Mouse (Mus musculus) right cerebral cortex, postnatal 10 days (tissue): Measurements from ENCODE around the gene Mamdc4.
"Not testable (repeated sequence)": the region's sequence is repeated elsewhere in the genome, so short reads cannot be mapped to it uniquely, and the experiment has no call there.

Experiments
- DNase-seq, 2 experiments: peaks; one replicate each; pipeline ENCODE4 v3.0.0; 2021; ENCODE audit warnings: low spot score in 2 of 2

Gene Mamdc4

GRCm38 (mm10) chr2:25560551-25560950, 14.1 kb downstream of the Mamdc4 start:
- DNase-seq, result no peak

GRCm38 (mm10) chr2:25558774-25559173, 15.9 kb downstream of the Mamdc4 start:
- DNase-seq, result no peak

DNA sequence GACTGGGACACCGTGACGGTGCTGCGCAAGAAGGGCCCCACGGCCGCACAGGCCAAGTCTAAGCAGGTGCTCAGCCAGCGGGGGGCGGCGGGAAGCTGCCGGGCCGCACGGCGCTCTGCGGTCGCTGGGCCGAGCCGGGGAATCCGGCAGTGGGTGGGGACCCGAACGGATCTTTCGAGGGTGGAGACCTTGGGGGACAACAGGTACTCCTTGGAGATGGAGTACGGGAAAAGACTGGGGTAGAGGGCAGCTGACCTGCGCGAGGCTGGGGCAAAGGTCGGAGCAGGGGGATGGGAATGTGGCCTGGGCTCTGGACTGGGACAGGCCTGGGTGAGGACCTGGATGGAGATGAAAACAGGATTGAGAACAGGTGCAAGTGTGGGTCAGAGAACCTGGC, 16.7 kb downstream of the Mamdc4 start:
- DNase-seq, result no peak

DNA sequence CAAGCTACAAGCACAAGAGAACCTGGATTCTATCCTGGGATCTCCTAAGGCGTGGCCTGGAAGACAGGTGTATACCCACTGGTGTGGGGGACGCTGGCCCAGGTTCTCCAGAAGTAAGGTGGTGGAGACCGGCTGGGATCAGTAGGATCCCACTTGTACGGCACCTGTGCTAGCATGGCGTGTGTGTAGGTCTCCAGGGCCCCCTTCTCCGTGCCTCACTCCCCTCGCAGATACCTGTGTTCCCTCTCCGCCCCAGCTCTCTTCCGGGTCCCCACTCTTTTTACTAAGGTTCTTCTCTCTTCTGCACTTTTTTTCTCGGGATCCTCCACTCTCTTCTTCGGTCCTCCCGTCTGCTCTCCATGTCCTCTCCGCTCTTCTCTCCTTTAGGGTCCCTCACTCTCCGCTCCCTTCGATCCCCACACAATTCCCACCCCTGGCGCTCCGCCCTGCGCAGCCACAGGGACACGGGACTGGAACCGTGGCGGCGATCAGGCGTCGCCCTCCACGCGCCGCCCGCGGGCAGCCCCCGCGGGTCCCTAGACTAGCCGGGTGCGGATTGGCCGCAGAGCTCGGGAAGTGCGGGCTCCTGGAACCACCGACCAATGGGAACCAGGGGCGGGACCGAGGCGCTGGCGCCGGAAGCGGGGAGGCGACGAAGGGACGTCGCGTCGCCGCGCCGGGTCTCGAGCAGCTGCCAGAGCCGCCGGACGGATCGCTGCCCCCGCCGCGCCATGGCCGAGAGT, 17.3 kb downstream of the Mamdc4 start, which contains the start of gene Edf1:
TSS of gene Edf1 (plus strand) at position 627 of the 743 bp plus-strand sequence.
- DNase-seq, result peak; percentile 97 to 98

DNA sequence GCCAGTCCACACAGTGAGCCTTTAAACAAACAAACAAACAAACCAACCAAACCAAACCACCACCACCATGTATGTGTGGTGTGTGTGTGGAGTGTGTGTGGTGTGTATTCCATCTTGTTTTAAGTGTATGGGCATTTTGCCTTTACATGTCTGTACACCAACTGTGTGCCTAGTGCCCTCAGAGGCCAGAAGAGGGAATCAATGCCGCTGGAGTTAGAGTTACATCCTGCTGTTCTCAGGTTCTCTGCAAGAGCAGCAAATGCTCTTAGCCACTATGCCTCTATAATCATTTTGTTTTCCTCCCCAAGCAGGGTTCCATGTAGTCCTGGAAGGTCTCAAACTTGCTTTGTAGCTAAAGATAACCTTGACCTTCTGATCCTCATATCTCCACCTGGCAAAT, 18.3 kb downstream of the Mamdc4 start:
- DNase-seq, result no peak

DNA sequence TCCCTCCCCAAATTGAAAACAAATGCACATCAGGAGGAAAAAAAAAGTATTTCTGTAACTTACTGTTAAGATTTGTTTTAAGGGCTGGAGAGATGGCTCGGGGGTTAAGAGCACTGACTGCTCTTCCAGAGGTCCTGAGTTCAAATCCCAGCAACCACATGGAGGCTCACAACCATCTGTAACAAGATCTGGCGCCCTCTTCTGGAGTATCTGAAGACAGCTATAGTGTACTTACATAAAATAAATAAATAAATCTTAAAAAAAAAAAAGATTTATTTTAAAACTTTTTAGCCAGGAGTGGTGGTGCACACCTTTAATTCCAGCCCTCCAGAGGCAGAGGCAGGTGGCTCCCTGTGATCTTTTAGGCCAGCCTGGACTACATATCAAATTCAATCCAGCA, 19.2 kb downstream of the Mamdc4 start:
- DNase-seq, result not testable (repeated sequence)

DNA sequence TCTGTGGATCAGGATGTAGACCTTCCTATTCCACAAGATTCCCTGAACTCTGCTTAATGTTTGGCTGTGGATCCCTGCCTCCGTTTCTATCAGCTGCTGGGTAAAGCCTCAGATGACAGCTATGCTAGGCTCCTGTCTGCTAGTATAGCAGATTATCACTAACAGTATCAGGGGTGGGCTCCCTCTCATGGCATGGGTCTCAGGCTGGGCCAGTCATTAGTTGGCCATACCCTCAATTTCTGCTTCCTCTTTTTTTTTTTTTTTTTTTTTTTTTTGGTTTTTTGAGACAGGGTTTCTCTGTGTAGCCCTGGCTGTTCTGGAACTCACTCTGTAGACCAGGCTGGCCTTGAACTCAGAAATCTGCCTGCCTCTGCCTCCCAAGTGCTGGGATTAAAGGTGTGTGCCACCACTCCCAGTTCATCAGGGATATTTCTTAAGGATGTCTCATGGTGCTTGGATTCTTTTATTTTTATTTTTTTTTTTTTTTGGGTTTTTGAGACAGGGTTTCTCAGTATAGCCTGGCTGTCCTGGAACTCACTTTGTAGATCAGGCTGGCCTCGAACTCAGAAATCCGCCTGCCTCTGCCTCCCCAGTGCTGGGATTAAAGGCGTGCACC, 21.4 kb downstream of the Mamdc4 start:
- not testable (repeated sequence) for DNase-seq

DNA sequence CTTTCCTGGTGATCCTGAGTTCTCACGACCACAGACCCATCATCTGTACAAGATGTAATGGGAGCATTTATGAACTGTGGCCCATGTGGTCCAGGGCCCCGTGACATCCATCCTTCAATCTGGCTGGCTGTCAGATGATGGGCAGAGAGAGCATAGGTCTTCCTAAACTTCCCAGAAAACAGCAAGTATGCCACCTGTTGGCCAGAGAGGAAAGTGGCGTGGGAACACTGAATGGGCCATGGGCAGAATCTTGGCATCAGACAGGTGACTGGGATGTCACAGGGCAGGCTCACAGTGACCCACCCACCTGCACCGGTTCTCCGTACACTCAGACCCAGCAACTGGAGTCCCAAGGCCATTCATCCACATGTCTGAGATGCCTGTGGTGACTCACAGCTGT, 23.5 kb downstream of the Mamdc4 start:
- DNase-seq, result peak; percentile 46 to 56

GRCm38 (mm10) chr2:25549021-25549991, 25.3 kb downstream of the Mamdc4 start:
- no peak for DNase-seq

DNA sequence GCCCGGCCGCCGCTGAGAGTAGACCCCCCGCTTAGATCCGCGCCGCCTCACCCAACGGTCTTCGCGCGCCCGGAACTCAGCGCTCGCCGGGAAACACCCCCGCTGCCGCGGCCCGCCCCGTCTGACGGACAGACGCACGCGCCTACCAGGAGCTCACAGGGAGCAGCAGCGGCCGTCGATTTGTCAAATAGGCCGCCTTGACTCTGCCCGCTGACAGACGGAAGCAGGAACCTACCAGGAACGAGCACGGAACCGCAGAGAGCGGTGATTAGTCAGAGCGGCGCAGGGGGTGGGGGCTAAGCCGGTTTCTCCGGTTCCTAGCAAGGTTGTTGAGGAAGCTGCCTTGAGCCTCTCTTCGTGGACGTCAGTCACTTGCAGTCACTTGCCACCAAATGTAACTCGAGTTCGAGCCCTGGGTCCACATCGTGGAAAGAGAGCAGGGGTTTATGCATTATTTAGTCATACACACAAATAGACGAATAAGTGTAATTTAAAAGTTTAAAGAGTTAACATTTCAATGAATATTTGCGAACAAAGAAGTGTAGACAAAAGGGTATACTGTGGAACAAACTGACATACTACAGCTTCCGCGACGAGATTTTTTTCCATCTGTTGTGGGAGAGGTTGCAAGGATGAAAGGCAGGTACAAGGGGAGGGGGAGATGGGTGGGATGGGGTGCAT, 27.7 kb downstream of the Mamdc4 start, which contains the start of gene Traf2:
TSS of gene Traf2 (minus strand) at position 130 of the 681 bp plus-strand sequence.
- peak; percentile 99 to 100 for DNase-seq

- no peak for DNase-seq
Measured at GRCm38 (mm10) chr2:25545996-25546810, 28.4 kb downstream of the Mamdc4 start.

GRCm38 (mm10) chr2:25541644-25542367, 32.8 kb downstream of the Mamdc4 start:
- DNase-seq, result no peak

GRCm38 (mm10) chr2:25540541-25540948, 34.1 kb downstream of the Mamdc4 start:
- no peak for DNase-seq

GRCm38 (mm10) chr2:25536531-25536930, 38.1 kb downstream of the Mamdc4 start:
- DNase-seq, result no peak

GRCm38 (mm10) chr2:25534866-25535182, 39.8 kb downstream of the Mamdc4 start:
- DNase-seq, result no peak

DNA sequence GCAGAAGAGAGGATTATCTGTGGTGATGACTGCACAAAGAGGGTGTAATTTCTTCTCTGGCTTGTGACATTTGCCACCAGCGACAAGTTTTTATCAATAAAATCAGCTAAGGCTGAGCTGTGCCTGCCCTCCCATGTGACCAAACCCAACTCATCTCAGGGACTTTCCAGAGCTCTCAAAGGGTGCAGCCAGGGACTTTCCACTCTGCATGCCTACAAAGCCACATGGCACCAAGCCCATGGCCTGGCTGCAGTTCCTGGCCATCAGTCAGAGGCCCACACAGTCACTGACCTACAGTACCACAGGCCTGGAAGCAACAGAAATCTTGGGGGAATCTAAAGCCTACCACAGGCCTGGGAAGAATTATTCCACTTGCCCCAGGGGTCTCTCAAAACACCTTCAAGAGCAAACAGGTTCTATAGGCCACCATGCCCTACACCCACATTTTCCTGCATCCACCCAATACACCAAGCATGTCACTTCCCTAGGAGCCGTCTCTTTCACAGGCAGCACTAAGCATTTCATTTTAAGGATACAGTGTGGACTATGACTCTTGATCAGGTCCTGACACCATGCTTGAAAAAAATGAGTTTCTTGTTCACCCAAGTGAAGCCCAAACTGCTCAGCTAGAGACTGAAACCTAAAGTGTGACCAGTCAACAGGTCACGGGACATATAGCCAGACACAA, 40.3 kb downstream of the Mamdc4 start:
- DNase-seq, result peak; percentile 53 to 55

DNA sequence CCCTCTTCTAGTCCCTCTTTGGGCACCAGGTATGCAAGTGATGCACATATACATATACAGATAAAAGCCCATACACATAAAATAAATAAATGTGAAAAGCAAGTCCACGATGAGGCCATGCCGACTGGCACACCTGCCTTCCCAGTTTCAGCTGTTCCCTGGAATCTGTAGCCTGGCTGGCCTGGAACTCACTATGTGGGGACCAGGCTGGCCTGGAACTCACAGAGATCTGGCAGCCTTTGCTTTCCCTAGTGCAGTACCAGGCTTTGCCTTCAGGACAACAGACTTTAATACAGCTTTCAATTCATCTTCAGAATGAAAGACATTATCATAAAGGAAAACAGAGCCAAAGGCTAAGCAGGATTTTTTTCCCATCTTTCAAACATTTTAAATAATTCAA, 40.9 kb downstream of the Mamdc4 start:
- no peak for DNase-seq

DNA sequence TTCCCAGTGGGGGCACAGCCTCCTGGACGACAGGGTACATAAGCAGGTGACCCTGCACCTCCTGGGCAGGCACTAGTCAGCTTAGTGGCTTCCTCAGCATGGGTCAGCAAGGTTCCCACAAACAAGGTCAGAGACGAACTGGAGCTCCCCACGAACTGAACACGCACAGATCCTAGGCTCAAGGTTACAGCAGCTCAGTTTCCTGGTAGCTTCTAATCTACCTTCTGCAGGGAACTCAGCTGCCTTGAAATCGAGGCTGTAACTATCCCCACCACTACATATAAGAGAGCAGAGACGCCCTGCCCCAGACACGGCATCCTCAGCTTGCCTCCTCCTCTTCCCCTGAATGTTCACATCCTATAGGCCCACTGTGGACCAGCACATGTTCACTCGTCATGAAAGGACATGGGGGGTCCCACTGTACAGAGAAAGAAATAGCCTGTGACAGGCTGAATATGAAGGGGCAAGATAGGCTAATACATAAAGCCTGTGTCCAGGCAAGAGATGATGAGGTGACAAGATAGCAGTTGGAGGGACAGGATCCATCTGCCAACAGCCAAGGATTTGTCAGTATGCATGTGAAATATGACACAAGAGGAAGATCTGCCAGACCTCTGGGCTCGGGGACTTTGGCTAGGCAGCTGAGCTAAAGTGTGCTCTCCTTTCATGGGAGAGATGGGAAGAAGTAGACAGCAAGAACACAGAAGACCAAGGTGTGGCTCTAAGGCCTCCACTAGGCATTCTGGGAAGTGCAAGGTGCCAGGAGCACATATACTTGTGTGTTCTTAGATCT, 47.9 kb downstream of the Mamdc4 start:
- DNase-seq, result no peak
